Mouse (Mus musculus) heart, embryonic 13.5 days (tissue): ENCODE data around the gene Mapk8ip3. TPM values are rescaled to one million over a fixed set of nuclear protein-coding genes. Genes with fewer than 3 reads are reported as not detected.

ENCODE experiments used
- ATAC-seq: fragments of 200-750 bp; cut with Nextera tagmentation; 2 replicates; pipeline ENCODE4 v1.8.0; 2017; ENCODE audit warnings: moderate TSS enrichment; ENCODE audit not compliant: insufficient number of reproducible peaks, low FRiP score, low TSS enrichment; ENCODE audit errors: extremely low read depth
- H3K27ac ChIP-seq: fragments of 300-500 bp; sonication (generic); replicated peaks from 2 replicates; pipeline ENCODE4 v1.5.1; 2015; ENCODE audit warnings: moderate library complexity, mild to moderate bottlenecking, inconsistent platforms
- H3K27me3 ChIP-seq: fragments of 300-500 bp; sonication (generic); replicated peaks from 2 replicates; pipeline ENCODE4 v1.6.1; 2015; ENCODE audit warnings: mild to moderate bottlenecking, inconsistent platforms
- H3K36me3 ChIP-seq: fragments of 300-500 bp; sonication (generic); 2 replicates; pipeline ENCODE4 v1.6.1; 2015; ENCODE audit warnings: mild to moderate bottlenecking, inconsistent platforms
- H3K4me1 ChIP-seq: fragments of 300-500 bp; sonication (generic); 2 replicates; pipeline ENCODE4 v1.6.1; 2015; ENCODE audit warnings: inconsistent platforms
- H3K4me2 ChIP-seq: fragments of 300-500 bp; sonication (generic); 2 replicates; pipeline ENCODE4 v1.6.1; 2015; ENCODE audit warnings: inconsistent platforms, mild to moderate bottlenecking, moderate library complexity
- H3K4me3 ChIP-seq: fragments of 300-500 bp; sonication (generic); 2 replicates; pipeline ENCODE4 v1.5.1; 2015; ENCODE audit warnings: moderate library complexity, mild to moderate bottlenecking, inconsistent platforms
- H3K9ac ChIP-seq: fragments of 300-500 bp; sonication (generic); 2 replicates; pipeline ENCODE4 v1.6.1; 2015; ENCODE audit warnings: inconsistent platforms, mild to moderate bottlenecking, moderate library complexity
- H3K9me3 ChIP-seq: fragments of 300-500 bp; sonication (generic); 2 replicates; pipeline ENCODE4 v1.6.1; 2016; ENCODE audit warnings: inconsistent platforms
- WGBS: fragments of 180-500 bp; shearing (Covaris S2); methylation state at CpG from one replicate; pipeline ENCODE4 v1.1.7; 2015; ENCODE audit warnings: mixed read lengths; 5-methylcytosine and 5-hydroxymethylcytosine counted together
- polyA plus RNA-seq: library from polyadenylated mRNA; unstranded; fragments of >200 nt; fragmentation: Nextera tagmentation; extraction: Ambion mirVana; gene quantifications from 2 replicates; pipeline ENCODE4 v1.2.1, GENCODE M21; 2015

Mapk8ip3 gene
- polyA plus RNA-seq, 1 experiment from 2014 or later: 25.2 TPM

DNA sequence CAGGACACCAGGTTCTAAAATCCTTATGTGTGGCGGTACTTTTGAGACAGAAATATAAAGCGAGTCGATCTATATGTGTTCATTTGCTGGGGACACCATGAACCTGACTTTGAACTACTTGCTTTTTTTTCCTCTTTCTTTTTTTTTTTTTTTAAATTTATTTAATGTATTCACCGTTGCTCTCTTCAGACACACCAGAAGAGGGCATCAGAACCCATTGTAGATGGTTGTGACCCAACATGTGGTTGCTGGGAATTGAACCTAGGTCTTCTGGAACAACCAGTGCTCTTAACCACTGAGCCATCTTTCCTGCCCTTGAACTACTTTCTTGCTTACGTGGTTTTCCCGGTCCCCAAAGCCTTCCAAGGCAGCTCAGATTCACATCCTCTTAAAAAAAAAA lies 489 bp upstream of the Mapk8ip3 start:
- ATAC-seq: no peak
- Histone ChIP-seq H3K9me3 (no peaks in the 10 kb centered on the region), H3K4me1 (peaks cover 27% of the 10 kb centered on the region), H3K9ac (peak overlapping the region; percentile 94), H3K36me3 (peaks cover 11% of the 10 kb centered on the region; the same call in 1 of the 2 replicates), H3K27me3 (no peaks in the 10 kb centered on the region), H3K4me2 (peak overlapping the region; percentile 73), H3K27ac (peak overlapping the region; percentile 85), H3K4me3 (peak overlapping the region; percentile 91)
- WGBS: 44% methylated on average over 6 of the region's 6 CpGs

DNA sequence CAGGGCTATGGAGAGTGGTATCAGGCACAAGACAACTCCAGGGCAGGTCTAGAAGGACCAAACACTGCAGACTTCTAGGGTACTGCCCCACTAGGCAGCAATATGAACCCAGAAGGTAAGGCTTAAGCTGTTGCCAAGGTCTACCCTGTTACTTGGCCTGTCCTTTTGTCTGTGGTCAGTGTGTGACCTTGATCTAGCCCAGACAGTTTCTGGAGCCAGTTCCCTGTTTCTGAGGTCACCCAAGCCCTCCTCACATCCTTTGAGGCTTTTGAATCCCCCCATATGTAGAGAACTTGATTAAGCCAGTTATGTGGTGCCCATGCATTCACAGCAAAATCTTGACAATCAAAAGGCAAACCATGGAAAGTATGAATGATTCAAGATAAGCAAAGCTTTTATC lies 1.1 kb downstream of the Mapk8ip3 start:
- Histone ChIP-seq H3K4me1 (peaks cover 27% of the 10 kb centered on the region), H3K9ac (peak overlapping the region; percentile 94), H3K4me2 (peak overlapping the region; percentile 73), H3K4me3 (peak overlapping the region; percentile 91), H3K27ac (0 out of 2 replicates have a peak overlapping the region, but pooled peaks have one; percentile 1), H3K27me3 (no peaks in the 10 kb centered on the region), H3K9me3 (no peaks in the 10 kb centered on the region), H3K36me3 (peaks cover 20% of the 10 kb centered on the region)
- no peak for ATAC-seq

DNA sequence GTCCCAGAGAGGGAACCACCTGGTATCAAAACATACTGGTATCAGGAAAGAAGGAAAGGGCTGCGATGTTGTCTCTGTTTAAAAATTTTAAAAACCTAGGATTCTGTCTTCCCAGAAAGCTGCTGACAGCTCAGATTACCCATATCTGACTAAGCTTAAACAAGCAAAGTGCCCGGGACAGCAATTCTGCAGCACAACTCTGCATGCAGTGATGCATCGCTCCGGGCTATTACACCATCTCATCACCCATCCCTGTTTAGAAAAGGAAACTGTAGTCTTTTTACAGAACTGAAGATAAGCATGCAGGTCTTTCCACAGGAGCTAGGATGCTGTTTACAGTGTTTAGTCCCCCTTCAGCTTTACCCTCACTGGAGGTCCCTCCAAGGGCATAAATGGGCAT lies 1.9 kb downstream of the Mapk8ip3 start:
- peaks cover 23% of the 10 kb centered on the region for H3K36me3 ChIP-seq
- no peak for ATAC-seq
- H3K4me2 ChIP-seq: peak overlapping the region; percentile 73
- no peaks in the 10 kb centered on the region for H3K27me3 ChIP-seq
- H3K9me3 ChIP-seq: no peaks in the 10 kb centered on the region
- peaks cover 27% of the 10 kb centered on the region for H3K4me1 ChIP-seq
- peak overlapping the region; percentile 94 for H3K9ac ChIP-seq
- no peak overlapping the region for H3K27ac ChIP-seq
- 33% methylated on average over 4 of the region's 4 CpGs for WGBS
- H3K4me3 ChIP-seq: peak overlapping the region; percentile 91

DNA sequence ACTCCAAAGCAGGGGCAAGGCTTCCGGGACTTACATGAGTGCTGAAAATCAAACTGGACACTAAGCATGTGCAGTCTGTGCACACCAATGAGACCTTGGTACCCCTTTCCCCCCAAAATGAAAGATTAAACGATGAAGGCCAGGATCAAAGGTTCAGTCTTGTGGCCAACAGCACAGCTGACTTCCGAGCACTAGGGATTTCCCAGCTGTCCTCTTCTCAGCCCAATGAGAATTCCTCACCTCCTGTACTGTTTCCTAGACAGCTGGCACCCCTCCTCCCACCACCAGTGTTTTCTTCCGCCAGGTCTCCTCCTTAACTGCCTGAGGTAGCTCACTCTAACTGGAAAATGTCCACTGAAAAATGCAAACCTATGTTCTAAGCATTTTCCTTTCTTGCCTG lies 3.6 kb downstream of the Mapk8ip3 start:
- no peak overlapping the region for H3K4me3 ChIP-seq
- H3K9me3 ChIP-seq: no peaks in the 10 kb centered on the region
- no peak overlapping the region for H3K4me2 ChIP-seq
- no peak overlapping the region for H3K9ac ChIP-seq
- no peak for ATAC-seq
- H3K27me3 ChIP-seq: no peaks in the 10 kb centered on the region
- no peak overlapping the region for H3K27ac ChIP-seq
- H3K4me1 ChIP-seq: peaks cover 32% of the 10 kb centered on the region
- peaks cover 28% of the 10 kb centered on the region for H3K36me3 ChIP-seq
- 72% methylated on average over 4 of the region's 4 CpGs for WGBS

DNA sequence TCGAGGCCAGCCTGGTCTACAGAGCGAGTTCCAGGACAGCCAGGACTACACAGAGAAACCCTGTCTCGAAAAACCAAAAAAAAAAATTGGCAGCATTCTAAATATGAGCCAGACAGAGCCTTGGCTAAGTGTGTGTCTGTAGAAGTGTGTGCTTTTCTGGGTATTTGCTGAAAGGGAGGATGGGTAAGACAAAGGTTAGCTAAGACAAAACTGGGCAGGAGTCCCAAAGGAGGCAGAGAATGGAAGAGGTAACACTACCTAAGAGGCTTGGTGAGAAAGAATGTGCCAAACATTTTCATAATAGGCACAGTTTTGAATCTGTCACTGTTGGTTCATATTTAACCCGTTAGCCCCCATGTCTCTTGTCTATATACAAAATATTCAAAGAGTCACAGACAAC lies 4.3 kb downstream of the Mapk8ip3 start:
- no peak overlapping the region for H3K27ac ChIP-seq
- ATAC-seq: no peak
- H3K9ac ChIP-seq: no peak overlapping the region
- H3K4me1 ChIP-seq: peaks cover 32% of the 10 kb centered on the region
- 91% methylated on average over 4 of the region's 4 CpGs for WGBS
- H3K9me3 ChIP-seq: no peaks in the 10 kb centered on the region
- no peak overlapping the region for H3K4me3 ChIP-seq
- H3K4me2 ChIP-seq: no peak overlapping the region
- H3K36me3 ChIP-seq: peaks cover 34% of the 10 kb centered on the region
- no peaks in the 10 kb centered on the region for H3K27me3 ChIP-seq

DNA sequence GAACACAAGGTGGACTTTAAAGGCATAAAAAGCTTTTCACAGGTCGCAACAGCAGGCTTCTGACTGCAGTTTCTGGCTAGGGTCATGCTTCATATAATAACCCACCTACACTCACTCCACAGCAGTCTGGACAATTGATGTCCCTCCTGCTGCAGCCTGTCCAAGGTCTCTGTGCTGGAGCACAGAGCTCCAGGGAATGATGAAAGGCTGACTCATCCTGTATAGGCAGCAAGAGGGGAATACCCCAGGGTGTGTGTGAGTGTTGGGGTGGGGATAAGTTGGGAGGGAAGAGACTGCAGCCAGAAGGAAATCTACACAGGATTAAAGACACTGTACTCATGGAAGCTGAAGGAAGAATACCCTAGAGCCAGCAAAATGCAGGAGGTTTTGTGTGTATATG lies 7.3 kb downstream of the Mapk8ip3 start:
- Histone ChIP-seq H3K9ac (0 out of 2 replicates have a peak overlapping the region, but pooled peaks have one; percentile 2), H3K27me3 (no peaks in the 10 kb centered on the region), H3K4me3 (no peak overlapping the region), H3K4me2 (no peak overlapping the region), H3K27ac (no peak overlapping the region), H3K36me3 (peaks cover 64% of the 10 kb centered on the region), H3K9me3 (no peaks in the 10 kb centered on the region), H3K4me1 (peaks cover 17% of the 10 kb centered on the region)
- 78% methylated on average over 1 of the region's 1 CpGs for WGBS
- no peak for ATAC-seq

DNA sequence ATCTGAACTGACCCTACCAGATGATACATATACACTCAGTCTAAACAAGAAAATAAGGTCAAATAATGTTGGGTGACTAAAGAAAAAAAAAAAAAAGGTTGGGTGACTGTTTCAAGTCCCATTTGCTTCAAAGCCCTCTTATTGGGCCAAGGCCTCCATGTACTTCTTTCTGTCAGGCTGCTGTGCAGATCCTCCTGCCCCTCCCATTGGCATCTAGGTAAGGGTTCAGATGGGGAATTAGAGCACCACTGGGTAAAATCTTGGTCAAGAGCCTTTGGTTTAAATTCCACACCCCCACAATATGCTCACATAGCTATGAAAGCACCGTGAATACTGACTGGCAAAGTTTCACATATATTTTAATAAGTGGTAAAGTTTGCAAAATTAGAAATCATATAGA lies 13.5 kb downstream of the Mapk8ip3 start:
- H3K9me3 ChIP-seq: no peaks in the 10 kb centered on the region
- H3K4me3 ChIP-seq: no peak overlapping the region
- no peak overlapping the region for H3K4me2 ChIP-seq
- 94% methylated on average over 1 of the region's 1 CpGs for WGBS
- ATAC-seq: no peak
- peaks cover 99% of the 10 kb centered on the region for H3K36me3 ChIP-seq
- no peaks in the 10 kb centered on the region for H3K4me1 ChIP-seq
- no peaks in the 10 kb centered on the region for H3K27me3 ChIP-seq
- H3K9ac ChIP-seq: no peak overlapping the region
- H3K27ac ChIP-seq: no peak overlapping the region

DNA sequence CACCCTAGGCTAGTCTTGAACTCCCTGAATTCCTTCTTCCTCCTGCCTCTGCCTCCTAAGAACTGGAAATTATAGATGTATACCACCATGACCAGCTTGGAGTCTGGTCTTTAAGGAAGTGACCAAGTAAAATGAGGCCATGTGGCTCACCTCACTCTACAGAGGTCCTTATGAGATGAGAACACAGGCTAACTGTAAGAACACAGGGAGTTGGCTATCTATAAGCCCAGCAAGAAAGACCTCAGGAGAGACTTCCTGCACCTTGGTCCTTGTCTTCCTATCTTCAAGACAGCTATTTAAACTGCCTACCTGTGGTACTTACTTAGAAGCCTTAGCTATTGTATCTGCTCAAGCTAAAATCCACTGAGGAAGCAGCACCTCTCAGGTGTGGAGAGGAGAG lies 22.8 kb downstream of the Mapk8ip3 start:
- Histone ChIP-seq H3K27ac (no peak overlapping the region), H3K27me3 (no peaks in the 10 kb centered on the region), H3K4me2 (no peak overlapping the region), H3K36me3 (peaks cover 98% of the 10 kb centered on the region), H3K9me3 (no peaks in the 10 kb centered on the region), H3K4me1 (no peaks in the 10 kb centered on the region), H3K4me3 (no peak overlapping the region), H3K9ac (no peak overlapping the region)
- ATAC-seq: no peak

DNA sequence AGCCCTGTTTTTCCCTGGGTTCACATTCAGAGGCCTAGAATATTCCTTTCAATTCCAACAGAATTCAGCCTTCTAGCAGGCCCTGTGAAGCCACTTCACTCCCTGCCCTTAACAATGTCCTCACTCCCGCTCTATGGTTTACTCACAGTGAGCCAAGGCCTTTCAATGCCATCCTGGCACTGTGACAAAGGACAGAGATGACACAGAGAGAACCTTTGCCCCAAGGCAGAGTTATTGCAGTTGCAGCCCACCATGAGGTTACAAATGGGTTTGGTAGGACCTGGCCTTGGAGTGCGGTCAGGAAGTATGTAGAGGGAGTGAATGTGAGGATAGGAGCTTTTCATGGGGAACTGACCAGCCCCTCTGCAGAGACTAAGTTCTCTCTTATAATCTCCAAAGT lies 29.2 kb downstream of the Mapk8ip3 start:
- no peak for ATAC-seq
- H3K27ac ChIP-seq: no peak overlapping the region
- 98% methylated on average over 2 of the region's 2 CpGs for WGBS
- H3K9ac ChIP-seq: no peak overlapping the region
- no peaks in the 10 kb centered on the region for H3K27me3 ChIP-seq
- H3K4me3 ChIP-seq: no peak overlapping the region
- no peaks in the 10 kb centered on the region for H3K4me1 ChIP-seq
- no peak overlapping the region for H3K4me2 ChIP-seq
- no peaks in the 10 kb centered on the region for H3K9me3 ChIP-seq
- peaks cover 100% of the 10 kb centered on the region for H3K36me3 ChIP-seq

DNA sequence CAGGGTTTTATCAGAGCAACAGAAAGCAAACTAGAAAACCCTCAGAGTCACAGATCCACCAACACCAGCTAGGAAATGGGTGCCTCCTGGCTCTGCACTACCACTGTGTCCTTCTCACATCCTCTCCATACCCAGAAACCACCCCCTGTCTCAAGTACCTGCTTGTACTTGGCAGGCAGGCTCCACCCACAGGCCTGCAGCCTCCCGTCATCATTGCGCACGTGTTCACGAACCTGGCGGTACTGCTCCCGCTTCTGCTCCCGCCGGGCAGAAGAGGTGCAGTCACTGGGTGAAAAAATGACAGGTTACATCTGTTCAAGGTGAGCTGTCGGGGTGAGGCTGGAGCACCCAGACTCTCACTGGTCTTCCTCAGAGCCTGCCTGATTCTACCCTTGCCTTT lies 33.0 kb downstream of the Mapk8ip3 start:
- Histone ChIP-seq H3K9me3 (no peaks in the 10 kb centered on the region), H3K9ac (no peak overlapping the region), H3K27ac (no peak overlapping the region), H3K27me3 (no peaks in the 10 kb centered on the region), H3K4me3 (no peak overlapping the region), H3K36me3 (peaks cover 100% of the 10 kb centered on the region), H3K4me1 (peaks cover 8% of the 10 kb centered on the region), H3K4me2 (no peak overlapping the region)
- no peak for ATAC-seq
- 85% methylated on average over 9 of the region's 9 CpGs for WGBS

DNA sequence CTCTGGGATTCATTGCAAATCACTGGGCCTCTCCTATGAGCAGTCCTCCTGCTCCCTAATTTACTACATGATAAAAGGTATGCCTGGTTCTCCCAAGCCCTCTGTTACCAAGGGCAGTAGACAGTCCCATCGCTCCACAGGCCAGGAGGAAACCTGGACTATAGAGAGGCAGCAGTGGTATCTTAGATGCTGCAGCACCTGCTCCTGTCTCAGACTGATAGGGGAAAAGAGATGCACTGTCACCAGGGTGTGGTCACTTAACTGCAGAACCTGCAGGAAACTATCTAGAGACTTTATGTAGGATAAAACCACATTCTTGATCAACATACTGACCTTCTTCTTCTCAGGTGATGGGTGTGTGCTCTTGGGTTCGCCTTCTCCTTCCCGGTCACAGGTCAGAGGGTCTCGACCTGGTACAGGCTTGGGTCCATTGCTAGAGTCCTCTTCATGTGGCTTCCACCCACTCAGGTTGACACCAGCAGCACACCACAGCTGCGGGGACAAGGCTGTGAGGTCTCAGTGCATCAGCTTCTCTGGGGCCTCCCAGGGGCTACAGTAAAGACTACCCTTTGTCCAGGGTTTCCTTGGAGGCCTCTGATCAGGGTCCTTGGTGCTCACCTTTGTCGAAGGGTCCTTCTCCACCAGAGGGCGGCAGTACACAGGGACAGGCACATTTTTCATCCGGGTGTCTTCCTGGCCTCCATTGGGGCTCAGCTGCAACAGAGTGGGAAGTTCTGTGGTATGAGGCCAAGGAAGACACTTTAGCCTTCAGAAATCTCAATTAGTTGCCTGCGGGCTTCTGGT lies 33.9 kb downstream of the Mapk8ip3 start:
- H3K27ac ChIP-seq: no peak overlapping the region; the same call in 1 of the 2 replicates
- H3K4me3 ChIP-seq: no peak overlapping the region
- peaks cover 11% of the 10 kb centered on the region for H3K4me1 ChIP-seq
- ATAC-seq: peak; percentile 34; the same call in 1 of the 2 replicates
- H3K9me3 ChIP-seq: no peaks in the 10 kb centered on the region
- H3K27me3 ChIP-seq: no peaks in the 10 kb centered on the region
- 64% methylated on average over 9 of the region's 9 CpGs for WGBS
- no peak overlapping the region for H3K9ac ChIP-seq
- peak overlapping the region; percentile 9; the same call in 1 of the 2 replicates for H3K4me2 ChIP-seq
- H3K36me3 ChIP-seq: peaks cover 100% of the 10 kb centered on the region

DNA sequence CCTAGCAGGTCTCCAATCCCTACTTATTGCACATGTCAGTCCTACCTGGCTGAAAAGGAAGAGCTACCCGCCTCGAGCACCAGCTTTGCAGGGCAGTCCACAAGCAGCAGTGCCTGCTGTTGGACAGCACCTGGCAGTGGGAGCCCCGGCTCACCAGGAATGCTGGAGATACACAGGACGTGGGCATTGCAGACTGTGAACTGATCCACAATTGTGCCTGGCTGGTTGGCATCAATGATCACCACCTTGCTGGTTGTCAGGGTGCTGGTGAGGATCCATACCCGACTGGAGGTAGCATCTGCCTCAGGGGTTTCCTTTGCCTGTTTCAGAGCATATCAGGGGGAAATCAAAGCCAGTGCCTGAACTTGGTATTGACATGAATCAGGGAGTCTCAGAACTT lies 34.7 kb downstream of the Mapk8ip3 start:
- Histone ChIP-seq H3K9ac (no peak overlapping the region), H3K27ac (no peak overlapping the region), H3K4me3 (no peak overlapping the region), H3K4me2 (no peak overlapping the region), H3K9me3 (no peaks in the 10 kb centered on the region), H3K36me3 (peaks cover 100% of the 10 kb centered on the region), H3K27me3 (no peaks in the 10 kb centered on the region), H3K4me1 (peaks cover 19% of the 10 kb centered on the region)
- ATAC-seq: no peak
- WGBS: 91% methylated on average over 5 of the region's 5 CpGs
